Mouse (Mus musculus): Measurements from ENCODE around the gene Prkag2.

Prkag2 gene

GRCm38 (mm10) chr5:24840975-24841431 lies 259.4 kb downstream of the Prkag2 start:
- no peak for TF ChIP-seq GATA4 (IDR thresholded peaks at IDR 0.05; ENCODE audit: insufficient replicate concordance, low read length)

GRCm38 (mm10) chr5:24834491-24834890 lies 266.0 kb downstream of the Prkag2 start:
- no peak for TF ChIP-seq GATA4 (IDR thresholded peaks at IDR 0.05; ENCODE audit: insufficient replicate concordance, low read length)

GRCm38 (mm10) chr5:24831912-24832311 lies 268.5 kb downstream of the Prkag2 start:
- TF ChIP-seq GATA4 (IDR thresholded peaks at IDR 0.05; ENCODE audit: insufficient replicate concordance, low read length): no peak

GRCm38 (mm10) chr5:24828446-24828845 lies 272.0 kb downstream of the Prkag2 start:
- no peak for TF ChIP-seq GATA4 (IDR thresholded peaks at IDR 0.05; ENCODE audit: insufficient replicate concordance, low read length)

- TF ChIP-seq GATA4 (IDR thresholded peaks at IDR 0.05; ENCODE audit: insufficient replicate concordance, low read length): no peak
Measured at GRCm38 (mm10) chr5:24827173-24827572, 273.3 kb downstream of the Prkag2 start.

GRCm38 (mm10) chr5:24826056-24826770 lies 274.2 kb downstream of the Prkag2 start:
- no peak for TF ChIP-seq GATA4 (IDR thresholded peaks at IDR 0.05; ENCODE audit: insufficient replicate concordance, low read length)

- TF ChIP-seq GATA4 (IDR thresholded peaks at IDR 0.05; ENCODE audit: insufficient replicate concordance, low read length): no peak
Measured at GRCm38 (mm10) chr5:24825365-24826055, 274.9 kb downstream of the Prkag2 start.

GRCm38 (mm10) chr5:24823864-24824405 lies 276.5 kb downstream of the Prkag2 start:
- no peak for TF ChIP-seq GATA4 (IDR thresholded peaks at IDR 0.05; ENCODE audit: insufficient replicate concordance, low read length)

GRCm38 (mm10) chr5:24822781-24823180 lies 277.7 kb downstream of the Prkag2 start:
- no peak for TF ChIP-seq GATA4 (IDR thresholded peaks at IDR 0.05; ENCODE audit: insufficient replicate concordance, low read length)

GRCm38 (mm10) chr5:24821403-24821841 lies 279.0 kb downstream of the Prkag2 start:
- no peak for TF ChIP-seq GATA4 (IDR thresholded peaks at IDR 0.05; ENCODE audit: insufficient replicate concordance, low read length)

GRCm38 (mm10) chr5:24820627-24821026 lies 279.8 kb downstream of the Prkag2 start:
- TF ChIP-seq GATA4 (IDR thresholded peaks at IDR 0.05; ENCODE audit: insufficient replicate concordance, low read length): no peak

GRCm38 (mm10) chr5:24817191-24817590 lies 283.3 kb downstream of the Prkag2 start:
- no peak for TF ChIP-seq GATA4 (IDR thresholded peaks at IDR 0.05; ENCODE audit: insufficient replicate concordance, low read length)

- no peak for TF ChIP-seq GATA4 (IDR thresholded peaks at IDR 0.05; ENCODE audit: insufficient replicate concordance, low read length)
Measured at GRCm38 (mm10) chr5:24813946-24814345, 286.5 kb downstream of the Prkag2 start.

- TF ChIP-seq GATA4 (IDR thresholded peaks at IDR 0.05; ENCODE audit: insufficient replicate concordance, low read length): no peak
Measured at GRCm38 (mm10) chr5:24813005-24813404, 287.4 kb downstream of the Prkag2 start.
